Mouse (Mus musculus): ENCODE measurements around the gene Meis2. TPM values are rescaled to one million over a fixed set of nuclear protein-coding genes. Genes with fewer than 3 reads are reported as not detected.
A peak's percentile ranks its signal among the peaks of the same experiment; 100 is the strongest.

Meis2 gene
- polyA plus RNA-seq, 1 experiment from 2014 or later, result 92.0 TPM

DNA sequence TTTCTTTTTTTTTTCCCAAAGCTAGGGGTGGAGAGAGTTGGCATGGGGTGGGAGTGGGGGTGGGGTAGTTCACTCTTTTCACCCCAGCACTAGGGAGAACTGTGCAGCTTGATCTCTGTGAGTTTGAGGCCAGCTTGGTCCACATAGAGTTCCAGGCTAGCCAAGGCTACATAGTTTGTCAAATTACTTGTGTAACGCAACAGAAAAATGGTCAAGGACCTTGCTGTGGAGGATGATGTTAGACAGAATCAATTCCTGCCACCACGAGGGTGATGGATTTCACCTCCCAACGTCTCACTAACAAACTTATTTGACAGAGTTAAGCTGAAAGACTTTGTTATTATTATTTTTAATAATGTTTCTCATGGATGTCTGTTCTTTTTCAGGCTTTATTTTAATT, 139.9 kb downstream of the Meis2 start:
- no peak overlapping the region for H3K4me3 ChIP-seq
- 68% methylated on average over 3 of the region's 3 CpGs for WGBS
- H3K9me3 ChIP-seq, result no peaks in the 10 kb centered on the region
- no peak overlapping the region for H3K27ac ChIP-seq (replicated peaks)
- no peaks in the 10 kb centered on the region for H3K27me3 ChIP-seq
- no peak overlapping the region for H3K4me2 ChIP-seq
- peaks cover 34% of the 10 kb centered on the region for H3K4me1 ChIP-seq (replicated peaks)
- no peaks in the 10 kb centered on the region for H3K36me3 ChIP-seq
- H3K9ac ChIP-seq, result no peak overlapping the region
- no peak for ATAC-seq (ENCODE audit: low read depth)

DNA sequence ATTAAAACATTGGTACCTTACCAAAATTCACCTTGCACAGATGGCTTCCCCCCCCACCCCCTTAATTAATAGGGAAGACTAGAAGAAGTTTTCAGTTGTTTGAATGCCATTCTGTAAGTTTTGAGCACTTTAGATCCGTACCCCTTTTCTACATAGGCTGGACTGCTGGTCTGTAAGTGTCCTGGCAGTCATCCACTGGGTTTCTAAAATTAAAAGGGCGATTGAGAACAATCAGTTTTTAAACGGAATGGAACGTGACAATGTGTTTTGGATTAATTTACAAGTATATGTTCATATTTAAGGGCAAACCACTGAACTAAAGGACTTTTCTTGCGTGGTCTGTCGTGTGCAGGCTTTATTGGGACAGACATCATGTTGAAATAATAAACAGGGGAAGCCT, 141.2 kb downstream of the Meis2 start:
- no peak overlapping the region for H3K4me2 ChIP-seq
- H3K4me1 ChIP-seq (replicated peaks), result peaks cover 41% of the 10 kb centered on the region

DNA sequence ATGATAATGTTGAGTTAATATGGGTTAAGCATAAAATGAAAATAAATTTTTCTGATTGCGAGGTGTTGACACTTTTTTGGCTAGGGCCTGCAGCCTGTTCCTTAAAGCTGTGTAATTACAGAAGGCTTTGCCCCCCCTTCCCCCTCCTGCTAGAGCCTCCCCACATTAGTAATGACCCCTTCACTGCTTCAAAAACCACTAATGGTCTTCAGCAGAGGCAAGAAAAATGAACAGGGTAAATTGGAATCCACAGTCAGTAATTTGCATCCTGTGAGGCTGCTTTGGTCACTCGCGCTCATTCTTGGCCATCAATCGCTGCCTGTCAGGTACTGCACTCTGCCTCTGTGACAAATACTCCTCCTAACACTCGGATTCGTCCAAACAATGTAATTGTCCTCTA, 142.4 kb downstream of the Meis2 start:
- H3K4me3 ChIP-seq, result no peak overlapping the region
- H3K36me3 ChIP-seq, result no peaks in the 10 kb centered on the region
- peaks cover 41% of the 10 kb centered on the region for H3K4me1 ChIP-seq (replicated peaks)
- no peaks in the 10 kb centered on the region for H3K9me3 ChIP-seq
- peak; percentile 44; the same call in 1 of the 2 replicates for ATAC-seq (ENCODE audit: low read depth)
- H3K27ac ChIP-seq (replicated peaks), result peak overlapping the region; percentile 38; the same call in 1 of the 2 replicates
- no peak overlapping the region for H3K4me2 ChIP-seq
- no peak overlapping the region for H3K9ac ChIP-seq
- 17% methylated on average over 6 of the region's 6 CpGs for WGBS
- H3K27me3 ChIP-seq, result no peaks in the 10 kb centered on the region

More for the DNA sequence above, 141.2 kb downstream of the Meis2 start:
- Histone ChIP-seq H3K27ac (replicated peaks) (no peak overlapping the region), H3K36me3 (no peaks in the 10 kb centered on the region), H3K9me3 (no peaks in the 10 kb centered on the region), H3K4me3 (no peak overlapping the region), H3K27me3 (no peaks in the 10 kb centered on the region), H3K9ac (no peak overlapping the region)
- 79% methylated on average over 6 of the region's 6 CpGs for WGBS
- no peak for ATAC-seq (ENCODE audit: low read depth)

DNA sequence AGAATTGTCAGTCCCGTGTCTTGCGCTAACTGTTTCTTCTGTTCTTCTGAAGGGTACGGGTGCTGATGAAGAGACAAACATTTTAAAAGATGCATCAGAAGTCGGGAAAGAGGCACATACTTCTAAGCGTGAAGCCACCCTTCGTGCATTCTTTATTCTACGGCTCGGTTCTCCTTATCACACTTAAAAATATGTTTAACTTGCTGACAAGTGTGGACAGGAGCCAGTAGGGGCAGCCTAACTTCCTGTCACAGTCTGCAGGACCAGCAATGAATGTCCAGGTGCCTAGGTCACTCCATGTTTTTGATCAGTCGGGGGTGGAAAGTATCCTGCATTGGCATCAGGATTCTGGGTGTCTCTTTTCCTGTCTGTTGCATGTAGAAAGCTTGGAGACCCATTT, 144.0 kb downstream of the Meis2 start:
- H3K4me2 ChIP-seq, result no peak overlapping the region
- 85% methylated on average over 9 of the region's 9 CpGs for WGBS
- no peak overlapping the region for H3K27ac ChIP-seq (replicated peaks)
- H3K36me3 ChIP-seq, result no peaks in the 10 kb centered on the region
- H3K9me3 ChIP-seq, result no peaks in the 10 kb centered on the region
- H3K4me3 ChIP-seq, result no peak overlapping the region
- peaks cover 42% of the 10 kb centered on the region for H3K4me1 ChIP-seq (replicated peaks)
- no peak overlapping the region for H3K9ac ChIP-seq
- no peak for ATAC-seq (ENCODE audit: low read depth)
- H3K27me3 ChIP-seq, result no peaks in the 10 kb centered on the region

DNA sequence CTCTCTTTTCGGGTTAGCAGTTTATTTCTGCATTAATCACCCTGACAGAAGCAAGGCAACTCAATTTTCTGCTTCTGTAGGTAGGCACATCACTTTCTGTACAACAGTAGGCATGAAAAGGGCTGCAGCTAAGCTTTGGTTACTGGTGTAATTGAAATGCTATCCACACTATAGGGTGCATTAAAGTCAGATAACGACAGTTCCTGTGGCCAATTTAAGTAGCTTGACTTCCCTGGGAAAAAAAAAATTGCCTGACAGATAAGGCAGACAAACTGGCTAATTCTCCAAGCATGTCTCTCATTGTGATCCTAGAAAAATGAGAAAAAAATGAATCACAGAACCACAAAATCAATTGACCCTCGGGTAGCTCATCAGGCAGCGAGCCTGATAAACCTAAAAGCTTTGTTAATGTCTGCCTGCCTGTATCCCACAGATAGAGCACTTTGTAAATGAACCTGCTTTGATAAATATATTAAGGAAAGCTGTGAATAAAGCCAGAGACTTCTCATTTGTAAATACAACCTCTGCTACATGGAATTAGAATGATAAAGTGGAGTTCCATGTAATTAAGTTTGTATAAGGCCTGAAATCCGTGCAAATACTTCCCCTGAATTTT, 145.2 kb downstream of the Meis2 start:
- no peaks in the 10 kb centered on the region for H3K9me3 ChIP-seq
- WGBS, result 32% methylated on average over 5 of the region's 5 CpGs
- no peak for ATAC-seq (ENCODE audit: low read depth)
- H3K9ac ChIP-seq, result no peak overlapping the region
- 0 out of 2 replicates have a peak overlapping the region, but pooled peaks have one; percentile 42 for H3K27ac ChIP-seq (replicated peaks)
- peaks cover 54% of the 10 kb centered on the region for H3K4me1 ChIP-seq (replicated peaks)
- H3K27me3 ChIP-seq, result no peaks in the 10 kb centered on the region
- H3K4me2 ChIP-seq, result no peak overlapping the region
- no peak overlapping the region for H3K4me3 ChIP-seq
- H3K36me3 ChIP-seq, result no peaks in the 10 kb centered on the region

DNA sequence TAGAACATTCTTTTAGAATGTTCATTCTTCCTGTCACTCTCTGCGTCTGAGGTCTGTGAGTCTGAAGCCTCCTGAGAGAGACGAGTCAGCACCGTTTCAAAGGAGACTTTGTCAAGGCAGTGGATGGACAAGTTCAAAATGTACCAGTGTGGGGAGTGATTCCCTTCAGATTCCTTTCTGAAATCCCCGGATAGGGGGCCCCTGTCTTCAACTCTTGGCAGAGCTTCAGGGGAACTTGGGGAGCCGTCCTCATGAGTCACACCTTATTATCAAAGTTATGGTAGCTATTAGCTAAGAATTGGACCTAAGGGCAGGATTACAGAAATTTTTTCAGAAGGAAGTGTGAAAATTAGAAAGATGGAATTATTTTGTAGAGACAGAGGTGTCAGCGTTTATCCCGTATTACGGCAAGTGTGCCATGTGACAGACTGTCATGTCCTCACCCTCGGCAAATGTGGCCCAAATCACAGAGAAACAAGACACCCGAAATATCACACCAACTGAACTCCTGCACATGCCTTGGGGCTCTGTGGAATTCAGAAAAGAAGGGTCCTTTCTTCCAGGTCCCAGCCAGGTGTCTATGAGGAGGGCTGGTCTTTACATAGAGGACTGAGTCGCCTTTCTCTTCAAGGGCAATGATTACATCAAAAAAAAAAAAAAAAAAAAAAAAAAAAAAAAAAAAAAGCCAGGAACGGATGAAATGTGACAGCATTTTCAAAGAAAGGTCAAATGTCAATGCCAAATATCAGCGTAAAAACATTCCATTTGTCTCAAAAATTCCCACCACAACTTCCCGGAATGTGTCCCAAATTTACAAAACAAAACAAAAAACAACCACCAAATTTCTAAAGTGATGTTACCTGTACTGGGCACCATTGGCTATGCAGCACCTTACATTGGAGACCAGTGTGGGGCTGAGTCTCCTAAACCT, 146.2 kb downstream of the Meis2 start:
- no peak overlapping the region for H3K9ac ChIP-seq
- H3K27me3 ChIP-seq, result no peaks in the 10 kb centered on the region
- no peak overlapping the region for H3K4me3 ChIP-seq
- peaks cover 51% of the 10 kb centered on the region for H3K4me1 ChIP-seq (replicated peaks)
- H3K4me2 ChIP-seq, result no peak overlapping the region
- 82% methylated on average over 14 of the region's 14 CpGs for WGBS
- H3K27ac ChIP-seq (replicated peaks), result 0 out of 2 replicates have a peak overlapping the region, but pooled peaks have one; percentile 42
- no peaks in the 10 kb centered on the region for H3K9me3 ChIP-seq
- ATAC-seq (ENCODE audit: low read depth), result no peak
- H3K36me3 ChIP-seq, result no peaks in the 10 kb centered on the region

DNA sequence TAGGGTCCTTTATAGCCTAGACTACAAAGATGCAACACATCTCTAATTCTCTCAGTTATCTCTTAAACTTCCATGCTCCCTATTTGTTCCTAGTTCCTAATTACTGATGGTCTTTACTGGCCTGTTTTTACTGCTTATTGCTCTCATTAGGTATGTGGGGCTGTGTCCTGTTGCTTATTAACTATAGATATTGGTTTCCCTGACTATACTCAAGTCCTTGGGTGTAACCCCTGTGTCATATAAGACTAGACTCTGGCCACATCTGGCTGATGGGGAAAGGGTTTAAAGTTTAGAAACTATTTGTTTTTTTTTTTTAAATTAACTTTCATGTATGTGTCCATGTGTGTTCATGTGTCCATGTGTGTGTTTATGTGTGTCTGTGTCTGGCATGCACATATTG, 147.1 kb downstream of the Meis2 start:
- Histone ChIP-seq H3K4me1 (replicated peaks) (peaks cover 43% of the 10 kb centered on the region), H3K4me2 (no peak overlapping the region), H3K4me3 (no peak overlapping the region), H3K36me3 (no peaks in the 10 kb centered on the region), H3K27ac (replicated peaks) (no peak overlapping the region), H3K9ac (no peak overlapping the region), H3K9me3 (no peaks in the 10 kb centered on the region), H3K27me3 (no peaks in the 10 kb centered on the region)
- ATAC-seq (ENCODE audit: low read depth), result no peak

DNA sequence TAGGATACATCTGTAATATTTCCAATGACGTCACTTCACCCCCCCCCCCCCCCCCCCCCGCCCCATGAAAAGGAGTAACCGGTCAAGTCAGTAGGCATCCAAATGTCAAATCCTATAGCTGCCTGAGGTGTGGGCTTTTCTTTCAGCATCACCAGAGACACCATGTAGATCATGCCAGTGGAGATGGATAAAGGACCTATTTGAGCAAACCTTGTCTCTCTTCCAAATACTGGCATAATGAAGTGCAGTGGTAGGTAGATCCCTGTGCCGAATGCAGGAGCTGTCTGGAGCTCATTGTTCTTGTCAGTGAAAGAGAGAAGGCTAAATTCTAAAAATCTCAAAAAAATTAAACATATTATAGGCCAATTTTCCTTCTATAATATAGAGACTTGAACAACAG, 151.1 kb downstream of the Meis2 start:
- no peaks in the 10 kb centered on the region for H3K27me3 ChIP-seq
- 36% methylated on average over 4 of the region's 4 CpGs for WGBS
- no peak overlapping the region for H3K27ac ChIP-seq (replicated peaks)
- H3K36me3 ChIP-seq, result no peaks in the 10 kb centered on the region
- peaks cover 17% of the 10 kb centered on the region for H3K4me1 ChIP-seq (replicated peaks)
- H3K4me3 ChIP-seq, result no peak overlapping the region
- H3K9me3 ChIP-seq, result no peaks in the 10 kb centered on the region
- H3K4me2 ChIP-seq, result no peak overlapping the region
- H3K9ac ChIP-seq, result no peak overlapping the region
- ATAC-seq (ENCODE audit: low read depth), result no peak

DNA sequence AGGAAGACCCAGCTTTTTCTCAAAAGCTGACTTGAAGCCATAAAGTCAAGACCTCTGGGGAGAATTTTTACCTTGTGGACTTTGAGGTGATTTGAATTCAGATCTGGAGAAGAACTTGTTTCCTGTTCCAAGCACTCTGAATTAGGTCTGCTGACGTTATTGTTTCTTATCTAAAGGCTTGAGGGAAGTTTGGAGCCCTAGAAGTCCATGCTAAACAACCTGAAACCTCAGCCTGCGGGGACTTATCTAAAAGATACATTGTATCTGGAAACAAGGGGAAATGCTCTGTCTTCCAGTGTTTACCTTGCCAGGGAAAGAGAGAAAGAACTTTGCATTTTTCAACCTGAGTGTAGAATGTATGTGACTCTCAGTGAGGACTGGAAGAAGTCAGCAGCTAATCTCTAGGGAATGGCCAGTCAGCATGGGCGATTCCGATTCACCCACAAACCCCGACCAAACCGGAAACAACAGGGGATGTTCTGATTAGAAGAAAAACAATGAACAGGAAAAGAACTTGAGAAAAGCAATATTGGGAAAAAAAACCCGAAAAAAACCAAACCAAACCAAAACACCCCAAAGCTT, 152.6 kb downstream of the Meis2 start:
- 81% methylated on average over 7 of the region's 7 CpGs for WGBS
- Histone ChIP-seq H3K9me3 (no peaks in the 10 kb centered on the region), H3K9ac (no peak overlapping the region), H3K4me1 (replicated peaks) (peaks cover 17% of the 10 kb centered on the region), H3K27me3 (no peaks in the 10 kb centered on the region), H3K4me3 (no peak overlapping the region), H3K27ac (replicated peaks) (no peak overlapping the region; the same call in 1 of the 2 replicates), H3K4me2 (no peak overlapping the region), H3K36me3 (no peaks in the 10 kb centered on the region)
- no peak for ATAC-seq (ENCODE audit: low read depth)

DNA sequence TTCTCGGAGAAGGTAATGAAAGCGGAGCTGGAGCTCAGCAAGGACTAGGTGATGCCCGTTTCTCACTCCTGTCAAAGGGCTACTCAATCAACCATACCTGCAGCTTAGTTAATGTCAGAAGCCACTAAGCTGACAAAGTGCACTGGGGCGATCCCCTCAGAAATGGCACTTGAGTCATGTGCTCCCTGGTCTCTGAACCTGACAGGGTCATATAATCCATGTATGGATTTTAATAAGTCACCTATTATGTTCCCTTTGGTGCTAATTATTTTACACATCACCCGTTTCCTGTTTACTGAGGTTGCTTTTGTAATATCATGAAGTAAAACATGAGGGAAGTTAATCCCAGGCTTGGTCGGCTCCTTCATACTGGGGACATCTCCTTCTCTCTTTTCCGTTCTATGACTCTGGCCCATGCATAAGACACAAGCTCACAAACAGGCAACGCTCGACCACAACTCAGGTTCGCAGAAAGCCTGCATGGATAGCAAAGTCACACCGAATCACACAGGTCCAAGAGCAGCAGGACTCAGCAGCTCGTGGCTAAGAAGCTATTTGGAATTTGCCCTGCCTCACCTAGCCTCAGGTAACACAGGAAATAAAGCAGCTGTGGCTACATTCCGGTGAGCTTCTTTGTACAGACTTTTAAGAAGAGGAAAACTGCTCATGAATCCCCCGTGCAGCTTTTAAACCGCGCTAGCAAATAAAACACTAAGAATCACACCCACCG, 153.6 kb downstream of the Meis2 start:
- H3K4me3 ChIP-seq, result no peak overlapping the region
- WGBS, result 85% methylated on average over 17 of the region's 17 CpGs

DNA sequence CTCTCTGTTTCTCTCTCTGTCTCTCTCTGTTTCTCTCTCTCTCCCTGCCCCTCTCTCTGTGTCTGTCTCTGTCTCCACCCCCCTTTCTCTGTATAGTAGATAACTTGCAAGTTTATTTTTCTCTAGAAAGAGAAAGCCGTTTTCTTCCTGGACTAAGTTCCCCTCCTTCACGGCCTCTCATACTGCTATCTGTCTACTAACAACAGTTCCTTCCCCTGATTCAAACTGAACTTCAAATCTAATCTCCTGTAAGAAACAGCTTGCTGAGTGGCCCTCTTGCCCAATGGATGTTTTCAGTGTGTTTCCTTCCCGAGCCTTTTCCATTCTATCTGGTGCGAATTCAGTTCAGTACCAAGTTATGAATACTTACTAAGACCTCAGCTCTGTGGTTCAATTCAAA, 155.4 kb downstream of the Meis2 start:
- Histone ChIP-seq H3K9me3 (no peaks in the 10 kb centered on the region), H3K4me1 (replicated peaks) (peaks cover 7% of the 10 kb centered on the region), H3K27ac (replicated peaks) (no peak overlapping the region), H3K27me3 (no peaks in the 10 kb centered on the region), H3K4me2 (no peak overlapping the region), H3K9ac (no peak overlapping the region), H3K36me3 (no peaks in the 10 kb centered on the region), H3K4me3 (no peak overlapping the region)
- no peak for ATAC-seq (ENCODE audit: low read depth)
- 83% methylated on average over 4 of the region's 4 CpGs for WGBS

More for the DNA sequence above, 153.6 kb downstream of the Meis2 start:
- no peak for ATAC-seq (ENCODE audit: low read depth)
- Histone ChIP-seq H3K27me3 (no peaks in the 10 kb centered on the region), H3K4me2 (no peak overlapping the region), H3K9me3 (no peaks in the 10 kb centered on the region), H3K9ac (no peak overlapping the region), H3K4me1 (replicated peaks) (peaks cover 17% of the 10 kb centered on the region), H3K27ac (replicated peaks) (no peak overlapping the region), H3K36me3 (no peaks in the 10 kb centered on the region)

DNA sequence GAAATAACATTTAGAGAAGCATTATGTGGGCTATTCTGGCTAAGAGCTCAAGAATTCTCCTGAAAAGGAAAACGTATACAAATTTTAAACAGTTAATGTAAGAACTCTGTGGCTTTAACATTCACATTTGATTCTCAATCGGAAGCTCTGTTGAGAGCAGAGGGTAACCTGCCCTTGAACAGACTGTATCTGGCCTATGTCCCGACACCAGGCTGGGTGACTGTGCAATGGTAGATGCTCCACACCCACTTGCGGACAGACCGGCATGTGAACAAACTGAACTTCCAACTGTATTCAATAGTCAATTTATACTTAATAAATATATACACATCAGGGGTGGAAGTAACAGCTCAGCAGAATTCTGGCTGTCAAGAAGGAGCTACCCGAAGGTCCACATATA, 164.6 kb downstream of the Meis2 start:
- H3K4me1 ChIP-seq (replicated peaks), result peaks cover 49% of the 10 kb centered on the region
- H3K27ac ChIP-seq (replicated peaks), result no peak overlapping the region

More for the DNA sequence above, 164.6 kb downstream of the Meis2 start:
- H3K4me3 ChIP-seq, result no peak overlapping the region
- H3K4me2 ChIP-seq, result no peak overlapping the region
- H3K9ac ChIP-seq, result no peak overlapping the region
- H3K27me3 ChIP-seq, result no peaks in the 10 kb centered on the region
- no peaks in the 10 kb centered on the region for H3K9me3 ChIP-seq
- no peaks in the 10 kb centered on the region for H3K36me3 ChIP-seq
- ATAC-seq (ENCODE audit: low read depth), result no peak
- WGBS, result 94% methylated on average over 6 of the region's 6 CpGs
